Mouse (Mus musculus) lung, adult 10 weeks (tissue): ENCODE measurements around the gene Rhox3c. TPM values are rescaled to one million over a fixed set of nuclear protein-coding genes. Genes with fewer than 3 reads are reported as not detected.

Experiments used
- polyA plus RNA-seq: library from polyadenylated mRNA; stranded (reverse); fragments of 350-450 nt; fragmentation: Illumina TruSeq; extraction: RNeasy Lipid Tissue Mini Kit (QIAGEN cat#74804); gene quantifications from one replicate; pipeline ENCODE4 v1.2.3, GENCODE M21; 2014; ENCODE audit warnings: low read depth, low replicate concordance; ENCODE audit not compliant: insufficient read depth

Rhox3c gene
- not detected for polyA plus RNA-seq

GRCm38 (mm10) chrX:37458285-37458684 is at the start of gene Rhox3c:
Gene Rhox3c (plus strand): TSS chrX:37458585.

GRCm38 (mm10) chrX:37411767-37412166 is 46.6 kb upstream of the Rhox3c start, which contains the start of gene Rhox2b:
Gene Rhox2b (plus strand): TSS chrX:37412067.

GRCm38 (mm10) chrX:37432194-37432593 is 26.2 kb upstream of the Rhox3c start, which contains the start of gene Rhox4b:
Gene Rhox4b (plus strand): TSS chrX:37432494.

GRCm38 (mm10) chrX:37453380-37453779 is 5.0 kb upstream of the Rhox3c start, which contains the start of gene Rhox2c:
Gene Rhox2c (plus strand): TSS chrX:37453680.

GRCm38 (mm10) chrX:37480037-37480436 is 21.7 kb downstream of the Rhox3c start, which contains the start of gene Rhox4c:
Gene Rhox4c (plus strand): TSS chrX:37480337.

GRCm38 (mm10) chrX:37514059-37514458 is 55.7 kb downstream of the Rhox3c start, which contains the start of gene Rhox4d:
Gene Rhox4d (plus strand): TSS chrX:37514359.

Other genes with a start within 250 kb of the Rhox3c start
- gene Gm9, start 247.5 kb upstream of the Rhox3c start, polyA plus RNA-seq = not detected
- not detected for gene Rhox1, start 236.3 kb upstream of the Rhox3c start, polyA plus RNA-seq
- gene Rhox2a, start 213.6 kb upstream of the Rhox3c start, polyA plus RNA-seq = not detected
- not detected for gene Rhox3a, start 208.7 kb upstream of the Rhox3c start, polyA plus RNA-seq
- not detected for gene Rhox4a, start 193.2 kb upstream of the Rhox3c start, polyA plus RNA-seq
- not detected for gene Rhox3a2, start 78.6 kb upstream of the Rhox3c start, polyA plus RNA-seq
- not detected for gene Rhox4a2, start 67.7 kb upstream of the Rhox3c start, polyA plus RNA-seq
- not detected for gene Rhox2b, start 46.5 kb upstream of the Rhox3c start, polyA plus RNA-seq
- gene Rhox4b, start 26.1 kb upstream of the Rhox3c start, polyA plus RNA-seq = not detected
- gene Rhox2c, start 4.9 kb upstream of the Rhox3c start, polyA plus RNA-seq = not detected
- not detected for gene Rhox4c, start 21.8 kb downstream of the Rhox3c start, polyA plus RNA-seq
- gene Rhox2d, start 34.8 kb downstream of the Rhox3c start, polyA plus RNA-seq = not detected
- not detected for gene Rhox4d, start 55.8 kb downstream of the Rhox3c start, polyA plus RNA-seq
- gene Rhox2e, start 71.9 kb downstream of the Rhox3c start, polyA plus RNA-seq = not detected
- gene Rhox3e, start 83.4 kb downstream of the Rhox3c start, polyA plus RNA-seq = not detected
- not detected for gene Rhox4e, start 98.8 kb downstream of the Rhox3c start, polyA plus RNA-seq
- gene Rhox2f, start 112.8 kb downstream of the Rhox3c start, polyA plus RNA-seq = not detected
- not detected for gene Rhox3f, start 122.4 kb downstream of the Rhox3c start, polyA plus RNA-seq
- gene Rhox4f, start 149.1 kb downstream of the Rhox3c start, polyA plus RNA-seq = not detected
- gene Rhox3g, start 170.0 kb downstream of the Rhox3c start, polyA plus RNA-seq = not detected
- not detected for gene Rhox2g, start 184.9 kb downstream of the Rhox3c start, polyA plus RNA-seq
- not detected for gene Rhox4g, start 192.7 kb downstream of the Rhox3c start, polyA plus RNA-seq
- gene Rhox3h, start 210.2 kb downstream of the Rhox3c start, polyA plus RNA-seq = not detected
- not detected for gene Rhox2h, start 214.7 kb downstream of the Rhox3c start, polyA plus RNA-seq